Mouse (Mus musculus) thymus, postnatal 0 days (tissue): Measurements from ENCODE around the gene Maats1. TPM values are rescaled to one million over a fixed set of nuclear protein-coding genes. Genes with fewer than 3 reads are reported as not detected.

Experiments
- DNase-seq: peaks from one replicate; pipeline ENCODE4 v3.0.0-alpha.2; 2015; ENCODE audit warnings: low spot score
- polyA plus RNA-seq: library from polyadenylated mRNA; unstranded; fragments of >200 nt; fragmentation: Nextera tagmentation; extraction: Ambion mirVana; gene quantifications from 2 replicates; pipeline ENCODE4 v1.2.1, GENCODE M21; 2015

The Maats1 gene
- polyA plus RNA-seq = 0.10 and 0.20 TPM in 2 replicates

GRCm38 (mm10) chr16:38341396-38342324 is at the start of gene Maats1:
Gene Maats1 (minus strand): TSS chr16:38342143.
- DNase-seq = peak; percentile 54

- no peak for DNase-seq
Measured at GRCm38 (mm10) chr16:38390322-38390721, 48.4 kb upstream of the Maats1 start.

DNA sequence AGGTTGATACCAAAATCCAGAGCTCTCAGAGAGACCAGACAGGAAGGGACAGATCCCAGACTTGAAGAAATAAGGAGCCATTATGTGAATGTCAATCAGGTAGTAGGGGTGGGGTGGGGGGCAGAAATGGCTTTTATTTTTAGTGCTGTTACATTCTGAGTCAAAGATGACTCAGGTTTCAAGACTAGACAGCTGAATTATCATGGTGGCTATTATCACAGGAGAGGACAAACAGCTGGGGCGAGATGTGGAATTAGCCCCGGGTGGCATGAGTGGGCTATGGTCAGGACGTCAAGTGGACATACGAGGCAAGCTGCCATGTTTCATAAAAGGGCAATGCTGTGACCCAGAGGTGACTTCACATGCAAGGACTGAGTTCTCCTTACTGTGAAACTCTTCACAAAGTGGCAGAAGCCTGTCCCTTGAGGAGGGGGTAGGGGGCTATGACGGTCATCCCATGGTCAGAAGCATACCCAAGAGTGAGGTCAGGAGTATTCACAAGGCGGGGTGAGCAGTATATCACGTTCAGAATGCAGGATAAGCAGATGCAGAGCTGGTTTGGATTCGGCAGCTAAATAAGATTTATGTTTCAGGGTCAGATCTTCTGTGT is 47.4 kb upstream of the Maats1 start:
- DNase-seq = no peak

GRCm38 (mm10) chr16:38388757-38389156 is 46.8 kb upstream of the Maats1 start:
- DNase-seq = no peak

DNA sequence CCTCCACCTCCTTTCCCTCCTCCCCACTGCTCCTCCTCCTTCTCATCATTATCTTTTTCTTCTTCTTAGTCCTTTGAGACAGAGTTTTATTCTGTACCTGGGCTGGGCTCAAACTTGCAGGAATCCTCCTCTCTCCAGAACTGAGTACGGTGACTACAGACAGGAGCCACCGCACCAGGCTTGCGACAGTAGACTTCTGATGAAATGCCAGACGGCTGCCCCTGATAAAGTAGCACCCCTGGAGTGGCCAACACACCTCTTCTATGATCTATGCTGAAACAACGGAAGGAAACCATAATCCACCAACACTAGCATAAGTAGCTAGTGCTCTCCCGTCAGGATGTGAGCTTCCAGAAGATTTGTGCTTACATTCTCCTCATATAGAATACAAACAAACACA is 45.4 kb upstream of the Maats1 start:
- DNase-seq = no peak

GRCm38 (mm10) chr16:38385700-38386099 is 43.8 kb upstream of the Maats1 start:
- DNase-seq = no peak

GRCm38 (mm10) chr16:38385184-38385634 is 43.3 kb upstream of the Maats1 start:
- DNase-seq = no peak

- no peak for DNase-seq
Measured at GRCm38 (mm10) chr16:38383683-38384082, 41.7 kb upstream of the Maats1 start.

DNA sequence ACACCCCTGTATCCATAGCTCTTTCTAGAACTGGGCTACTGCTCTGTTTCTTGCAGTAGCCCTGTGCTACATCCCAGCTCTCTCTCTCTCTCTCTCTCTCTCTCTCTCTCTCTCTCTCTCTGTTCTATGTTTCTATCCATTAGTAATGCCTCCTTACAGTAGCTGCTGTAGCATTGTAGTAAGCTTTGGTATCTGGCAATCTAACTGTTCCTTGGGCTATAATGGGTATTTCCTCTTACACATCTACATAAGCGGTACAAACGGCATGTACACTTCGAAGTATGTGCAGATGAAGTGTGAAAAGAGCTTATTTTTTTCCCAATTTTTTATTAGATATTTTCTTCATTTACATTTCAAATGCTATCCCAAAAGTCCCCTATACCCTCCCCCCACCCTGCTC is 38.0 kb upstream of the Maats1 start:
- DNase-seq = no peak

GRCm38 (mm10) chr16:38379493-38379892 is 37.5 kb upstream of the Maats1 start:
- no peak for DNase-seq

GRCm38 (mm10) chr16:38379088-38379487 is 37.1 kb upstream of the Maats1 start:
- no peak for DNase-seq

- DNase-seq = no peak
Measured at GRCm38 (mm10) chr16:38378591-38378990, 36.6 kb upstream of the Maats1 start.

DNA sequence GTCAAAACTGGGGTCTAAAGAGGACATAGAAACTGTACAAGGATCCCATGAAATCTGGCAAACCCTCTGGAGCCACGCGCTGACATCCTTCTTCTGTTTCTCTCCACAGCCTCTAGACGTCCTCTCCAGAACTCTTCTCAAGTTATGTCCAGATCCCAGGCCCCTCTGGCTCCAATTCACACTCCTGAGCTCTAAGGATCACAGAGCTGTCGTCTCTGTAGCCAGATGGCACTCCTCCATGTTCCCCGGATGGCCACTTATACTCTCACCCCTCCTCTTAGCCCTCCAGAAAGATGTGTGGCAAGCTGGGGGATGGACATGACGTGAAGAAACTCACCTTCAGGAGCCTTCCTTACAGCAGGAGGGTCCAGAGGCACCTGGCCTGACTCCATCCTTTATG is 35.6 kb upstream of the Maats1 start:
- DNase-seq = no peak

DNA sequence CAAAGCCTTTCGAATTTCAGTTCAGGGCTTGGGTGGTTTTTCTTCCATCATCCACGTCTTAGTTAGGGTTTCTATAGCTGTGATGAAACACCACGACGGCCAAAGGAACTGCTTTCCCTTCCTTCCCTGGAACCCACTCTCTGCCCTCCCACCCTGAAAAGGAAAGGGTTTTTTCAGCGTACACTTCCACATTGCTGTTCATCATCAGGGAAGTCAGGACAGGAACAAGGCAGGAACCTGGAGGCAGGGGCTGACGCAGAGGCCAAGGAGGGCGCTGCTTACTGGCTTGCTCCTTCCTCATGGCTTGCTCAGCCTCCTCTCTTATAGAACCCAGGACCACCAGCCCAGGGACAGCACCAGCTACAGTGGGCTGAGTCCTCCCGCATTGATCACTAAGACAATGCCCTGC is 34.9 kb upstream of the Maats1 start:
- DNase-seq = no peak

DNA sequence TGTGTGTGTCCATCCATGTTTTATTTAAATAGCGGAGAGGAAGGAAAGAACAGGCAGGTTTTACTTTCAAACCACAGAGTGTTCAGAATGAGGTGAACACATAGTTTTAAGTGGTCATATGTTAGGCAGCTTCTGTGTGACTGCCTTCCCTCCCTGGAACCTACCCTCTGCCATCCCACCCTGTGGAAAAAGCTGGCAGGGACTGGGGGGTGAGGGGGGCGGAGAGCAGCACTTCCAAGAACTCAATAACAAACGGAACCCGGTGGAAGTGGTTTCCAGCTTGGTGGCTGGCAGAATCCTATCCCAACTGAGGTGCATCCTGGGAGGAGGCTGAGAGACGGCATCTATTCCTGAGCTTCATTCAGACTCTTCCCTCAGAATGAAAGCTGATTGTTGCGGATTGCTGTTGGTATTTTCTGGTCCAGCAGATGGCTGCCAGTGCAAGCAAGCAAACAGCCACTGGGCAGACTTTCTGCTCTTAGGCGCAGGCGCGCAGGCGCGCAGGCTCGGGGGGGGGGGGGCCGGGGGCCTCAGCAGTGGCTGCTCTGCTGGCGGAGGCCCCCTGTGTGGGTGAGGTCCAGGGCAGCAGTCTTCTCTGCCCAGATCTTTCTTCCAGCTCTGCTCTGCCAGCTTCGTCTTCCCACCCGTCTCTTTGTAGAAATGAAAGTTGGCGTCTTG is 34.4 kb upstream of the Maats1 start:
- peak; percentile 62 for DNase-seq

DNA sequence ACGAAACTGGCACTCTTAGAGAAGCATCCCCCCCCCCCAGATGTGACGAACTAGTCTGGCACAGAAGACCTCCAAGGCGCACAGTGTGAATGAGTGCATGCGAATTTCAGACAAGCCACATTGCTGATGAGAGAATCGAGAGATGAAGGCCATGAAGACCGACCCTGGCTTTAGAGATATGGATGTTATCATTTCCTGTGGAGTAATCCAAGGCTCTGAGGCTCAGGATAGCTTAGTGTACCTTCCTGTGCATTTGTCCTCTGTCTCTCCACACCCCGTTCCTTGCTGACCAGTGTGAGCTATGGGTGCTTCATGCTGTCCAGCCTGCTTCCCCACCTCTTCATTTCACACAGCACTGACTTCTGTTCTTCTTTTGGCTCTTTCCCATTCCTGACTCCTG is 33.2 kb upstream of the Maats1 start:
- DNase-seq = no peak

GRCm38 (mm10) chr16:38374379-38375140 is 32.6 kb upstream of the Maats1 start:
- no peak for DNase-seq

GRCm38 (mm10) chr16:38373941-38374340 is 32.0 kb upstream of the Maats1 start:
- no peak for DNase-seq

- DNase-seq = no peak
Measured at GRCm38 (mm10) chr16:38373439-38373838, 31.5 kb upstream of the Maats1 start.

- no peak for DNase-seq
Measured at GRCm38 (mm10) chr16:38372876-38373275, 30.9 kb upstream of the Maats1 start.

GRCm38 (mm10) chr16:38371705-38372296 is 29.9 kb upstream of the Maats1 start:
- no peak for DNase-seq
